Mouse (Mus musculus): ENCODE results near the gene Fam173b.
"Not testable (repeated sequence)": the region's sequence is repeated elsewhere in the genome, so short reads cannot be mapped to it uniquely, and the experiment has no call there.

Gene Fam173b

GRCm38 (mm10) chr15:31601646-31602374, at the start of gene Fam173b, which contains the start of gene Cct5:
TSS of gene Fam173b (plus strand) at chr15:31601852.
TSS of gene Cct5 (minus strand) at chr15:31601804.
- DNase-seq (ENCODE audit: low spot score in 2 of 2): peak; percentile 97 to 99

- no peak for DNase-seq (ENCODE audit: low spot score in 2 of 2)
Observed at GRCm38 (mm10) chr15:31554855-31555254, 46.8 kb upstream of the Fam173b start.

- DNase-seq (ENCODE audit: low spot score in 2 of 2): no peak
Observed at GRCm38 (mm10) chr15:31561390-31561789, 40.3 kb upstream of the Fam173b start.

- no peak for DNase-seq (ENCODE audit: low spot score in 2 of 2)
Observed at GRCm38 (mm10) chr15:31561976-31562375, 39.7 kb upstream of the Fam173b start.

- DNase-seq (ENCODE audit: low spot score in 2 of 2): no peak
Observed at GRCm38 (mm10) chr15:31562847-31563246, 38.8 kb upstream of the Fam173b start.

- no peak for DNase-seq (ENCODE audit: low spot score in 2 of 2)
Observed at GRCm38 (mm10) chr15:31563577-31564546, 37.8 kb upstream of the Fam173b start.

GRCm38 (mm10) chr15:31565184-31565583, 36.5 kb upstream of the Fam173b start, which contains the start of gene Cmbl:
TSS of gene Cmbl (plus strand) at chr15:31565389.
- no peak for DNase-seq (ENCODE audit: low spot score in 2 of 2)

- DNase-seq (ENCODE audit: low spot score in 2 of 2): no peak
Observed at GRCm38 (mm10) chr15:31565786-31566185, 35.9 kb upstream of the Fam173b start.

- DNase-seq (ENCODE audit: low spot score in 2 of 2): no peak
Observed at GRCm38 (mm10) chr15:31567431-31567830, 34.2 kb upstream of the Fam173b start.

GRCm38 (mm10) chr15:31568581-31568996, 33.1 kb upstream of the Fam173b start:
- DNase-seq (ENCODE audit: low spot score in 2 of 2): peak; percentile 47 to 49

GRCm38 (mm10) chr15:31569325-31570022, 32.2 kb upstream of the Fam173b start:
- DNase-seq (ENCODE audit: low spot score in 2 of 2): peak; percentile 57 to 81

GRCm38 (mm10) chr15:31570959-31571358, 30.7 kb upstream of the Fam173b start:
- no peak for DNase-seq (ENCODE audit: low spot score in 2 of 2)

GRCm38 (mm10) chr15:31571906-31572722, 29.5 kb upstream of the Fam173b start:
- DNase-seq (ENCODE audit: low spot score in 2 of 2): no peak

GRCm38 (mm10) chr15:31573287-31573686, 28.4 kb upstream of the Fam173b start:
- no peak for DNase-seq (ENCODE audit: low spot score in 2 of 2)

GRCm38 (mm10) chr15:31573692-31574091, 28.0 kb upstream of the Fam173b start:
- DNase-seq (ENCODE audit: low spot score in 2 of 2): no peak

- DNase-seq (ENCODE audit: low spot score in 2 of 2): no peak
Observed at GRCm38 (mm10) chr15:31576076-31576475, 25.6 kb upstream of the Fam173b start.

- DNase-seq (ENCODE audit: low spot score in 2 of 2): not testable (repeated sequence)
Observed at GRCm38 (mm10) chr15:31581086-31581485, 20.6 kb upstream of the Fam173b start.

GRCm38 (mm10) chr15:31583304-31584085, 18.2 kb upstream of the Fam173b start:
- no peak for DNase-seq (ENCODE audit: low spot score in 2 of 2)

GRCm38 (mm10) chr15:31585238-31585637, 16.4 kb upstream of the Fam173b start:
- DNase-seq (ENCODE audit: low spot score in 2 of 2): no peak

- DNase-seq (ENCODE audit: low spot score in 2 of 2): no peak
Observed at GRCm38 (mm10) chr15:31586088-31586487, 15.6 kb upstream of the Fam173b start.

Measured in urinary bladder, adult 18-20 months (tissue).